Mouse (Mus musculus): Measurements from ENCODE around the gene Alg9. TPM values are rescaled to one million over a fixed set of nuclear protein-coding genes. Genes with fewer than 3 reads are reported as not detected.
A peak's percentile ranks its signal among the peaks of the same experiment; 100 is the strongest.

The Alg9 gene
- polyA plus RNA-seq, 1 experiment: 23.0 TPM

GRCm38 (mm10) chr9:50742744-50743143 lies 32.1 kb upstream of the Alg9 start:
- H3ac ChIP-seq (ENCODE audit: control insufficient read depth, insufficient read length, low read depth): no peak overlapping the region
- no peaks in the 10 kb centered on the region for H3K79me3 ChIP-seq (ENCODE audit: low read depth)
- no peaks in the 10 kb centered on the region for H3K27me3 ChIP-seq (ENCODE audit: control insufficient read depth, insufficient read depth, insufficient read length)
- H3K79me2 ChIP-seq (ENCODE audit: control insufficient read depth, insufficient read depth): no peaks in the 10 kb centered on the region
- H3K4me3 ChIP-seq (ENCODE audit: insufficient read depth, poor library complexity, severe bottlenecking): no peak overlapping the region
- no peaks in the 10 kb centered on the region for H3K36me3 ChIP-seq (ENCODE audit: control insufficient read depth, insufficient read depth)
- no peak for TF ChIP-seq USF1 (IDR thresholded peaks at IDR 0.05; ENCODE audit: low read depth)
- no peak for TF ChIP-seq CEBPB (IDR thresholded peaks at IDR 0.05; ENCODE audit: low read depth)
- TF ChIP-seq MYOD1 (IDR thresholded peaks at IDR 0.05; ENCODE audit: control insufficient read depth, insufficient read length, low read depth): no peak
- no peak for TF ChIP-seq MYOG (IDR thresholded peaks at IDR 0.05; ENCODE audit: control insufficient read depth, extremely low read depth, insufficient read length)
- TF ChIP-seq CTCF (IDR thresholded peaks at IDR 0.05; ENCODE audit: control insufficient read depth, insufficient read depth, insufficient read length): no peak
- TF ChIP-seq MAX (IDR thresholded peaks at IDR 0.05): no peak
- no peak for TF ChIP-seq FOSL1 (IDR thresholded peaks at IDR 0.05; ENCODE audit: insufficient read depth, low read length, poor library complexity, severe bottlenecking)

DNA sequence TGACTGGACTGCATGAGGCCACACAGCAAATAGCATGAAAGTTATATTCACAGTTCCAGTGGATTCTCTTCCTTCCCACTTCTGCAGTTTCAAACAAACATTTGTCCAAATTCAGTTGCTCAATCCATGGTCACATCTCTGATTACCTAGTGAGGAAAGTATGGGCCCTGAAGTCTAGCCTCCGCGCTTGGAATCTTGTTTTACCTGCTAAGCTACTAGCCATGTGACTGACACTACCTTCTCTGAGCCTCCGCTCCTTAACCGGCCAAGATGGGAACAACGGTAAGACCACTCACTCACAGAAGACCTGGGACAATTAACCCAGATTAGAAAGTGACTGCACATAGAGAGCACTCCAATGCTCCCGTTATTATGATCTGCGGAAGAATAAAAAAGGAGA lies 29.0 kb upstream of the Alg9 start:
- Histone ChIP-seq H3K36me3 (ENCODE audit: control insufficient read depth, insufficient read depth) (no peaks in the 10 kb centered on the region), H3K79me2 (ENCODE audit: control insufficient read depth, insufficient read depth) (no peaks in the 10 kb centered on the region), H3K27me3 (ENCODE audit: control insufficient read depth, insufficient read depth, insufficient read length) (no peaks in the 10 kb centered on the region), H3K4me3 (ENCODE audit: insufficient read depth, poor library complexity, severe bottlenecking) (no peak overlapping the region), H3K79me3 (ENCODE audit: low read depth) (no peaks in the 10 kb centered on the region), H3ac (ENCODE audit: control insufficient read depth, insufficient read length, low read depth) (no peak overlapping the region)
- no peak for TF ChIP-seq FOSL1 (IDR thresholded peaks at IDR 0.05; ENCODE audit: insufficient read depth, low read length, poor library complexity, severe bottlenecking)

GRCm38 (mm10) chr9:50746214-50746677 lies 28.6 kb upstream of the Alg9 start, which contains the start of gene 2310030G06Rik:
TSS of gene 2310030G06Rik (minus strand) at chr9:50746536.
- H3ac ChIP-seq (ENCODE audit: control insufficient read depth, insufficient read length, low read depth): peak within 1 kb of the TSS; percentile 44
- no peak for TF ChIP-seq MYOD1 (IDR thresholded peaks at IDR 0.05; ENCODE audit: control insufficient read depth, insufficient read length, low read depth)
- TF ChIP-seq MAX (IDR thresholded peaks at IDR 0.05): no peak
- no peak for TF ChIP-seq CEBPB (IDR thresholded peaks at IDR 0.05; ENCODE audit: low read depth)
- no peak for TF ChIP-seq FOSL1 (IDR thresholded peaks at IDR 0.05; ENCODE audit: insufficient read depth, low read length, poor library complexity, severe bottlenecking)
- no peak for TF ChIP-seq CTCF (IDR thresholded peaks at IDR 0.05; ENCODE audit: control insufficient read depth, insufficient read depth, insufficient read length)
- no peak for TF ChIP-seq MYOG (IDR thresholded peaks at IDR 0.05; ENCODE audit: control insufficient read depth, extremely low read depth, insufficient read length)
- TF ChIP-seq USF1 (IDR thresholded peaks at IDR 0.05; ENCODE audit: low read depth): no peak
- no peaks in the 10 kb centered on the region for H3K36me3 ChIP-seq (ENCODE audit: control insufficient read depth, insufficient read depth)
- H3K27me3 ChIP-seq (ENCODE audit: control insufficient read depth, insufficient read depth, insufficient read length): no peaks in the 10 kb centered on the region
- H3K4me3 ChIP-seq (ENCODE audit: insufficient read depth, poor library complexity, severe bottlenecking): no peak within 1 kb of the TSS
- no peaks in the 10 kb centered on the region for H3K79me2 ChIP-seq (ENCODE audit: control insufficient read depth, insufficient read depth)
- H3K79me3 ChIP-seq (ENCODE audit: low read depth): no peaks in the 10 kb centered on the region

- TF ChIP-seq MAX (IDR thresholded peaks at IDR 0.05) (no peak), USF1 (IDR thresholded peaks at IDR 0.05; ENCODE audit: low read depth) (no peak), CTCF (IDR thresholded peaks at IDR 0.05; ENCODE audit: control insufficient read depth, insufficient read depth, insufficient read length) (no peak), MYOG (IDR thresholded peaks at IDR 0.05; ENCODE audit: control insufficient read depth, extremely low read depth, insufficient read length) (no peak), MYOD1 (IDR thresholded peaks at IDR 0.05; ENCODE audit: control insufficient read depth, insufficient read length, low read depth) (no peak), FOSL1 (IDR thresholded peaks at IDR 0.05; ENCODE audit: insufficient read depth, low read length, poor library complexity, severe bottlenecking) (no peak), CEBPB (IDR thresholded peaks at IDR 0.05; ENCODE audit: low read depth) (no peak)
- H3K4me3 ChIP-seq (ENCODE audit: insufficient read depth, poor library complexity, severe bottlenecking): no peak overlapping the region
Measured at GRCm38 (mm10) chr9:50750706-50751105, 24.1 kb upstream of the Alg9 start.

GRCm38 (mm10) chr9:50751323-50751722 lies 23.5 kb upstream of the Alg9 start, which contains the start of gene Cryab:
TSS of gene Cryab (plus strand) at chr9:50751325.
- H3K79me3 ChIP-seq (ENCODE audit: low read depth): no peaks in the 10 kb centered on the region
- no peaks in the 10 kb centered on the region for H3K79me2 ChIP-seq (ENCODE audit: control insufficient read depth, insufficient read depth)
- H3K36me3 ChIP-seq (ENCODE audit: control insufficient read depth, insufficient read depth): no peaks in the 10 kb centered on the region
- no peak for TF ChIP-seq MYOD1 (IDR thresholded peaks at IDR 0.05; ENCODE audit: control insufficient read depth, insufficient read length, low read depth)
- TF ChIP-seq FOSL1 (IDR thresholded peaks at IDR 0.05; ENCODE audit: insufficient read depth, low read length, poor library complexity, severe bottlenecking): no peak
- TF ChIP-seq MYOG (IDR thresholded peaks at IDR 0.05; ENCODE audit: control insufficient read depth, extremely low read depth, insufficient read length): no peak
- TF ChIP-seq MAX (IDR thresholded peaks at IDR 0.05): no peak
- TF ChIP-seq CEBPB (IDR thresholded peaks at IDR 0.05; ENCODE audit: low read depth): no peak
- TF ChIP-seq CTCF (IDR thresholded peaks at IDR 0.05; ENCODE audit: control insufficient read depth, insufficient read depth, insufficient read length): no peak
- TF ChIP-seq USF1 (IDR thresholded peaks at IDR 0.05; ENCODE audit: low read depth): no peak
- H3ac ChIP-seq (ENCODE audit: control insufficient read depth, insufficient read length, low read depth): peak within 1 kb of the TSS; percentile 72
- peak within 1 kb of the TSS; percentile 6 for H3K4me3 ChIP-seq (ENCODE audit: insufficient read depth, poor library complexity, severe bottlenecking)
- no peaks in the 10 kb centered on the region for H3K27me3 ChIP-seq (ENCODE audit: control insufficient read depth, insufficient read depth, insufficient read length)

More at GRCm38 (mm10) chr9:50750706-50751105, 24.1 kb upstream of the Alg9 start:
- Histone ChIP-seq H3K79me3 (ENCODE audit: low read depth) (no peaks in the 10 kb centered on the region), H3K27me3 (ENCODE audit: control insufficient read depth, insufficient read depth, insufficient read length) (no peaks in the 10 kb centered on the region), H3K36me3 (ENCODE audit: control insufficient read depth, insufficient read depth) (no peaks in the 10 kb centered on the region), H3K79me2 (ENCODE audit: control insufficient read depth, insufficient read depth) (no peaks in the 10 kb centered on the region), H3ac (ENCODE audit: control insufficient read depth, insufficient read length, low read depth) (peak overlapping the region; percentile 24)

- TF ChIP-seq MAX (IDR thresholded peaks at IDR 0.05) (no peak), CEBPB (IDR thresholded peaks at IDR 0.05; ENCODE audit: low read depth) (no peak), MYOG (IDR thresholded peaks at IDR 0.05; ENCODE audit: control insufficient read depth, extremely low read depth, insufficient read length) (no peak), CTCF (IDR thresholded peaks at IDR 0.05; ENCODE audit: control insufficient read depth, insufficient read depth, insufficient read length) (no peak), FOSL1 (IDR thresholded peaks at IDR 0.05; ENCODE audit: insufficient read depth, low read length, poor library complexity, severe bottlenecking) (no peak), USF1 (IDR thresholded peaks at IDR 0.05; ENCODE audit: low read depth) (no peak), MYOD1 (IDR thresholded peaks at IDR 0.05; ENCODE audit: control insufficient read depth, insufficient read length, low read depth) (no peak)
- Histone ChIP-seq H3K27me3 (ENCODE audit: control insufficient read depth, insufficient read depth, insufficient read length) (no peaks in the 10 kb centered on the region), H3K4me3 (ENCODE audit: insufficient read depth, poor library complexity, severe bottlenecking) (peak within 1 kb of the TSS; percentile 31)
Measured at GRCm38 (mm10) chr9:50752054-50752602, 22.7 kb upstream of the Alg9 start, which contains the start of gene Hspb2. TSS of gene Hspb2 (minus strand) at chr9:50752354.

More at GRCm38 (mm10) chr9:50752054-50752602, 22.7 kb upstream of the Alg9 start, which contains the start of gene Hspb2:
- Histone ChIP-seq H3K79me2 (ENCODE audit: control insufficient read depth, insufficient read depth) (no peaks in the 10 kb centered on the region), H3K36me3 (ENCODE audit: control insufficient read depth, insufficient read depth) (no peaks in the 10 kb centered on the region), H3ac (ENCODE audit: control insufficient read depth, insufficient read length, low read depth) (peak within 1 kb of the TSS; percentile 72), H3K79me3 (ENCODE audit: low read depth) (no peaks in the 10 kb centered on the region)

Measured in C2C12 (cell line).